Mouse (Mus musculus) spleen, postnatal 4 days (tissue): Measurements from ENCODE around the gene Tubgcp5.

Experiments used
- DNase-seq, 2 experiments: peaks; one replicate each; pipeline ENCODE4 v3.0.0; 2022; ENCODE audit warnings: low spot score in 2 of 2

Tubgcp5 gene

DNA sequence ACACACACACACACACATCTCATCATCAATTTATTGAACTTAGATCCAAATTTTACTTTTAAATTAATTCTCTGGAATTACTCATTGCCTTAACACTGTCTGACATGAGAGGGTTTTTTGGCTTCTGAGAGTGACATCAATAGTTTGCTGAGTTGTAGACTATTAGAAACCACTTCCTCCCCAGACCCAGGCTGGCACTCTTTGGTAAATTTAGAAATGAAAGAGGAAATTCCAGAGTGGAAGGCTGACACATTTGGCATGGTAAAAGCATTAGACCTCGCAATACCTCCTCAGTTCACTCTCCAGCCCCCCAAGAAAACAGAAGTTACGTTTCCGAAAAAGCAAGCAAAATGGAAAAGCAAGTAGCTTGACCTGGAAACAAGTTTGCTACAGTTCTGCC lies 58.8 kb downstream of the Tubgcp5 start:
- no peak for DNase-seq

GRCm38 (mm10) chr7:55855597-55855996 lies 61.6 kb downstream of the Tubgcp5 start:
- DNase-seq = no peak

DNA sequence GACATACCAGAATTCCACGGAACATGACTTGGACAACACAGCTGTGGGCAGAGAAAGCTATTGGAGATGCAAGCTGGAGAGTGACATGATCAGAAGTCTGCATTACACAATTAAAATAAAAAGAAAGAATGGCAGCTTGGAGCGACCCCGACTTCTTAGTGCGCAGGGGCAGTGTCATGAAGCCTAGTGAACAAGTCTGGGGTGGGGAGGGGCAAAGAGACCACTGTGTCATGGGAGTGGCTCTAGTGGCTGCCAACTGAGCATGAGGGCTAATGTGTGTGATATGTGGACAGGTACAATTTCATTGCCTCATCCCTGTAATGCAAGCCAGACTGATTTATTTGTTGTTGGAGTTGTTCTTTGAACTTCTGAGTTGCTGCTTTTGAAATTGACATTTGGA lies 62.8 kb downstream of the Tubgcp5 start:
- no peak for DNase-seq

GRCm38 (mm10) chr7:55857729-55858128 lies 63.8 kb downstream of the Tubgcp5 start:
- DNase-seq = no peak

GRCm38 (mm10) chr7:55858836-55859517 lies 65.0 kb downstream of the Tubgcp5 start:
- no peak for DNase-seq

GRCm38 (mm10) chr7:55859518-55859872 lies 65.5 kb downstream of the Tubgcp5 start:
- DNase-seq = no peak

GRCm38 (mm10) chr7:55859956-55860355 lies 66.0 kb downstream of the Tubgcp5 start:
- DNase-seq = no peak

DNA sequence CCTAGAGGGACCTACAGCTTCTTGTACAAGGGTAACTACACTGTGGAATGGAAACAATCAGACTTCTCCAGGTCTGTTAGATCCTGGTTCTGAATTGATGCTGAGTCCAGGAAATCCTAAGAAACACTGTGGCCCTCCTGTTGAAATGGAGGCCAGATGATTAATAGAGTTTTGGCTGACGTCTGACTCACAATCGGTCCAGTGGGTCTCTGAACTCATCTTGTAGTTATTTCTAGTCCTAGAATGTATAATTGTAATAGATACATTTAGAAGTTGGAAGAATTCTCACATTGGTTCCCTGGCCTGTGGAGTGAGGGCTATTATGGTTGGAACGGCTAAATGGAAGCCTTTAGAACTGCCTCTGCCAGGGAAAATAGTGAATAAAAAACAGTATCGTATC lies 67.2 kb downstream of the Tubgcp5 start:
- no peak for DNase-seq

GRCm38 (mm10) chr7:55865044-55865443 lies 71.1 kb downstream of the Tubgcp5 start:
- DNase-seq = no peak

DNA sequence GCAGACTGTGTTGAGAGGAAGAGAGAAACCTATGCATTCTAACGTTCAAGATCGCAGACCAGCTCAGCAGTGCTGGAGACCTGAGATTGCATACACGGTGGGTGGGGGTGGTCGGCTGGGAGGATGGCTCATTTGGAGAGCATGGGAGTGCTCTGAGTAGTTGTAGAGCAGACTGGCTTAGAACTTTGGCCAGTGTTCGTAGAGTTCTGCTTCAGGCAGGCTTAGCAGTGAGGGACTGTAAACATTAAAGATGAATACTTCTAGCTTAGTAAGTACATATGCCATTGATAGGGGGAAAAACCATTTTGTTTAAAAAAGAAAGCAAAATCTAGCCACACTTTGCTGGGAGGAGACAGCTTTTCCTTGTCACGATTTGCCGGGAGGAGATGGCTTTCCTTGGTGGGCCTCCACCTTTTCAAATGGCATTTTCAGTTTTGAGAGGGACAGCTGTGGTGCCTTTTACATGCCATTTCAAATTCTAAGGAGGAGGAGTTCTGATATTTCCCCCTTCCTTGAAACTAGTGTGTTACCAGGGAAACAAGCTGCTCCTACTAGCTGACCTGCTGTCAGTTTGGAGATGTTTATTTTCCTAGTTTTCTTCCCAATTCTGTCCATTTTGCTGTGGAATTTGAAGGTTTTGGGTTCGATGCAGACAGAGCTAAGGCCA lies 71.9 kb downstream of the Tubgcp5 start:
- DNase-seq = no peak

- DNase-seq = no peak
Observed at GRCm38 (mm10) chr7:55868247-55868646, 74.3 kb downstream of the Tubgcp5 start.

- no peak for DNase-seq
Observed at GRCm38 (mm10) chr7:55869220-55869619, 75.3 kb downstream of the Tubgcp5 start.

DNA sequence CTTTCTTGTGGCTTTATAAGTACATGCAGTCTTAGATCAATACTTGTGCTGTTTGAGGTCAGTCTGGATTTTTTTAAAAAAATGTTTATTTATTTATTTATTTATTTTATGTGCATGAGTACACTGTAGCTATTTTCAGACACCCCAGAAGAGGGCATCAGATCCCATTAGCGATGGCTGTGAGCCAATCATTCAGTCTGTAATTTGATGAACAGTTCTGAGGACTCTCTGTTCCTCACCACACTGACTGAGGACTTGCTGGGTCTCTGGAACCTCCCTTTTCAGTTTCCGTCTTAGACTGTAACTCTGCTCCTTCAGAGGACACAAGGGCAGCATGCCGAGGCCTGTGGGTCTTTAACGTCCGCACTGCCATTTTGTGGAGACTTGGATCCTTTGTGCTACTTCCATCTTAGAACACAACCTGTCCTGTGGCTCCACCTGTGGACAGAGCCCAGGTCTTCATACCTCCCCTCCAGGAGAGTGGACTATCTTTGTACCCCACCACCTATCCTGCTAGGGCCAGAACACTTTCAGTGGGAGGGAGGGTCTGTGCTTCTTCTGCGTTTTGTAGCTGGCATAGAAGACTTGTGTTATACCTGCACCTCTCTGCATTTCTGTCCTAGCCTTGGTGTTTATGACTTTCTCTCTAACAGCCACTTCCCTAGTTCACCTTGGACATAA lies 76.5 kb downstream of the Tubgcp5 start:
- DNase-seq = no peak

GRCm38 (mm10) chr7:55871476-55871875 lies 77.5 kb downstream of the Tubgcp5 start:
- no peak for DNase-seq

- no peak for DNase-seq
Observed at GRCm38 (mm10) chr7:55874703-55875102, 80.7 kb downstream of the Tubgcp5 start.

GRCm38 (mm10) chr7:55877721-55878120 lies 83.8 kb downstream of the Tubgcp5 start:
- DNase-seq = no peak

DNA sequence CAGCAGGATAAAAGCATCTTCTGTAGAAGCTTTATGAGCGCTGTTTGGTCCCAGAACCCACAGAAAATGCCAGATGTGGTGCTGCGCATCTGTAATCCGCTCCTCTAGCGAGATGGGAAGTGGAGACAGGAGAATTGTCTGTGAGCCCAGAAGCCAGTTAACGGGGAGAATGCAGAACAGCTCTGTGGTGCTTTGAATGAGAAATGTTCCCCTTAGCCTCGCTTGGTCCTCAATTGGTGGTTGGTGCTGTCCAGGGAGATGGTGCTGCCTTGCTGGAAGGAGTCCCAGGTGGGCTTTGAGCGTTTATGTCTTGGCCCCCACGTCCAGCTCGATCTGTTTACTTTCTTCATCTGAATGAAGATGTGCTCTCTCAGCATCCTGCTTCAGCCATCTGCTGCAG lies 86.9 kb downstream of the Tubgcp5 start:
- no peak for DNase-seq
